Mouse (Mus musculus) cerebellum, adult 2 months (tissue): ENCODE data around the gene Cbfa2t3. TPM values are rescaled to one million over a fixed set of nuclear protein-coding genes. Genes with fewer than 3 reads are reported as not detected.

ENCODE experiments used
- DNase-seq, 2 experiments: peaks; one replicate each; pipeline ENCODE4 v3.0.0; 2021
- H3K27ac ChIP-seq: fragments of 200-500 bp; 2 replicates; pipeline ENCODE4 v1.5.1; 2012; ENCODE audit warnings: low read length, control low read depth, inconsistent platforms; ENCODE audit not compliant: insufficient read depth
- H3K27me3 ChIP-seq: fragments of 200-500 bp; 2 replicates; pipeline ENCODE4 v1.6.1; 2012; ENCODE audit warnings: inconsistent platforms, mild to moderate bottlenecking, low read length, moderate library complexity; ENCODE audit not compliant: control insufficient read depth, insufficient read depth
- H3K4me1 ChIP-seq: fragments of 200-500 bp; 2 replicates; pipeline ENCODE4 v1.6.1; 2011; ENCODE audit warnings: low read length; ENCODE audit not compliant: control insufficient read depth, insufficient read depth
- H3K4me3 ChIP-seq: fragments of 200-500 bp; replicated peaks from 2 replicates; pipeline ENCODE3; 2011; ENCODE audit warnings: mild to moderate bottlenecking, low read depth, low read length, control low read depth; ENCODE audit not compliant: insufficient read depth
- CTCF ChIP-seq: fragments of 200-500 bp; IDR thresholded peaks from 2 replicates; pipeline ENCODE4 v1.5.1; 2011; ENCODE audit warnings: low read depth, mild to moderate bottlenecking, control low read depth, low read length, moderate library complexity, borderline replicate concordance; ENCODE audit not compliant: insufficient read depth
- POLR2A ChIP-seq: fragments of 200-500 bp; IDR thresholded peaks from 2 replicates; pipeline ENCODE4 v1.6.1; 2011; ENCODE audit warnings: low read length, control low read depth, borderline replicate concordance; ENCODE audit not compliant: insufficient read depth
- WGBS: fragments of 180-500 bp; shearing (Covaris S2); methylation state at CpG from one replicate; pipeline ENCODE4 v1.1.7; 2018; 5-methylcytosine and 5-hydroxymethylcytosine counted together
- polyA plus RNA-seq: library from polyadenylated mRNA; depleted of rRNA; stranded (reverse); fragments of >200 nt; gene quantifications from 2 replicates; pipeline ENCODE4 v1.2.3, GENCODE M21; 2012

Cbfa2t3 gene
- polyA plus RNA-seq, 1 experiment, result 17.7 TPM

- 1% methylated on average over 55 of the region's 57 CpGs for WGBS
- Histone ChIP-seq H3K27ac (peak within 1 kb of the TSS; percentile 93), H3K27me3 (no peaks in the 10 kb centered on the region), H3K4me1 (peaks cover 6% of the 10 kb centered on the region; the same call in 1 of the 2 replicates), H3K4me3 (peak within 1 kb of the TSS; percentile 89)
- TF ChIP-seq POLR2A, result peak; percentile 87
- no peak for TF ChIP-seq CTCF
- DNase-seq, result peak; percentile 96
These were observed 87.4 kb downstream of the Cbfa2t3 start, which contains the start of the genes Galns and Trappc2l for GRCm38 (mm10) chr8:122611295-122612133. Galns (minus strand) TSS chr8:122611463. Trappc2l (plus strand) TSS chr8:122611640.

DNA sequence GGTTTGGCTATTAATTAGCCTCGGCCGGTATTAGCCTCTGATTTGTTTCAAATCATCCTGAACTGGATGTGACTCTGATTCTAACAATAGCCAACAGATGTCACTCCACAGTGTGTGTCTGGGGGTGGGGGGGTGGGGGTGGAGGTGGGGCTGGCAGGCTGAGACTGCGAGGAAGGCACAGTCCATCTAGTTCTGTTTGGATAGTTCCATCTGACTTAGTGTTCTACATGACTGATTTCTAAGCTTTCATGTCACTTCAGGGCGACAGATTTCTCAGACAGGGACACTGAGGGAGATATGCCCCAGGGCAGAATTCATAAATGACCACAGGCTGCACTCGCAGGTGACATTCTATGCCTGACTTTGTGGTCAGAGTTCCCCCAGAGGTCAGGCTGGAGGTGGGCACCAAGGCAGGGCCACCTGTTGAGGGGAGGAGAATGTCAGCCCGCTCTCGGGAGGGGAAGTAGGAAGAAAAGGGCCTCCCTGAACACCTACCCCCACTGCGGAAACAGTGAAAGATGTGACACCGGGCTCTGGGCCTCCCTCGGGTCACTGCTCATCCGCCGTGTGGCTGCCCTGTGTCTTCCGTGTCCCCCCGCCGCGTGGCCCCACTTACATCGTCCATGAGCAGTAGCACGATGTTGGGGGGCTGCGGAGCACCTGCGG, 88.2 kb downstream of the Cbfa2t3 start:
- 2% methylated on average over 20 of the region's 20 CpGs for WGBS
- peak overlapping the region; percentile 82 for H3K4me3 ChIP-seq
- peaks cover 6% of the 10 kb centered on the region; the same call in 1 of the 2 replicates for H3K4me1 ChIP-seq
- TF ChIP-seq CTCF (no peak), POLR2A (no peak)
- no peak for DNase-seq
- H3K27me3 ChIP-seq, result no peaks in the 10 kb centered on the region
- peak overlapping the region; percentile 76 for H3K27ac ChIP-seq

DNA sequence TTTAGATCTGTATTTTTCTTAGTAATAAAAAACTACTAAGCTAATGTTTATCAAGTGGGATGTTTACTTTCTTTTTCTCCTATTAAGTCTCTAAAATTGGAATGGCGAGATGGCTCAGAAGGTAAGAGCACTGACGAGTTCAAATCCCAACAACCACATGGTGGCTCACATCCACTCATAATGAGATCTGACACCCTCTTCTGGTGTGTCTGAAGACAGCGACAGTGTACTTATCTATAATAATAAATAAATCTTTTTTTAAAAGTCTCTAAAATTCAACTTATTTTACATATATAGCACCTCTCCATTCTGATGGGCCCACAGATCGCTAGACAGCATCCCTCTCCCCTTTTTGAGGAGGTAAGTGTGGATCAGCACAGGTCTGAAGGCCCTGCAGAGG, 88.7 kb downstream of the Cbfa2t3 start:
- WGBS, result 48% methylated on average over 4 of the region's 4 CpGs
- Histone ChIP-seq H3K4me3 (peak overlapping the region; percentile 36), H3K4me1 (peaks cover 6% of the 10 kb centered on the region; the same call in 1 of the 2 replicates), H3K27ac (no peak overlapping the region), H3K27me3 (no peaks in the 10 kb centered on the region)
- DNase-seq, result no peak
- TF ChIP-seq POLR2A (no peak), CTCF (no peak)

DNA sequence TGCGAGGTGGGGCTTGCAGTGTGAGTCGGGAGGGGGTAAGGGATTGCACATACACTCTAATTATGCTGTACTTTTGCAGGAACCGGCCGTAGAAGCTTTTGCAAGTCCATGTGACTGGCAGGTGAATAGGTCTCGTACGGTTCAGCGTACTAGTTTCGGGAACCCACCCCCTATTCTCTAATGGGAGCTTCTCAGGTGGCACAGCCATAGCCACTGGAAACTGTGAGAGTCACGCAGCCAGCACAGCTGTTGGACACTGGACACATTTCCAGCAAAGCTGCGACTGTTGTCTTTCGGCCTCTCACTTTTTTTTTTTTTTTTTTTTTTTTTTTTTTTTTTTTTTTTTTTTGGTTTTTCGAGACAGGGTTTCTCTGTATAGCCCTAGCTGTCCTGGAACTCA, 92.1 kb downstream of the Cbfa2t3 start:
- TF ChIP-seq POLR2A (no peak), CTCF (no peak)
- WGBS, result 91% methylated on average over 11 of the region's 12 CpGs

DNA sequence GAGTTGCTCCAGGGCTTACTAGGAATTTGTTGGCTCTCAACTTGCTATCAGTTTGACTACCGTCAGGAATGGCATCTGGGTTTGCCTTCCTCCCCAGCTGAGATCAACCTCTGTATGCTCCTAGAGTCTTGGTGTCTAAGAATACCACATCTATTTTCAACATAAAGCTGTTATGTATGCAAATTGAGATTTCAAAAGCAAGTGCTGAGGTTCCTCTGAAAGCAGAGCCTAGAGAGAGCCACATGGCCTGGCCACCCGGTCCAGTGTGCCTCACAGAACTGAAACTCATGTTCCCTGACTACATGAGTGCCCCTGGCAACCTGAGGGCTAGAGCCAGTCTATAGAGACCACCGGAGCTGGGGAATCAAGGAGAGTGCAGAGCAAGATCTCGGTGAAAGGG, 93.5 kb downstream of the Cbfa2t3 start:
- no peak overlapping the region for H3K27ac ChIP-seq
- no peak overlapping the region for H3K4me3 ChIP-seq
- no peak for DNase-seq
- no peaks in the 10 kb centered on the region for H3K27me3 ChIP-seq
- H3K4me1 ChIP-seq, result no peaks in the 10 kb centered on the region
- TF ChIP-seq POLR2A (no peak), CTCF (no peak)
- 78% methylated on average over 4 of the region's 4 CpGs for WGBS

More for the DNA sequence above, 92.1 kb downstream of the Cbfa2t3 start:
- no peak for DNase-seq
- Histone ChIP-seq H3K27ac (no peak overlapping the region), H3K4me1 (no peaks in the 10 kb centered on the region), H3K27me3 (no peaks in the 10 kb centered on the region), H3K4me3 (no peak overlapping the region)

DNA sequence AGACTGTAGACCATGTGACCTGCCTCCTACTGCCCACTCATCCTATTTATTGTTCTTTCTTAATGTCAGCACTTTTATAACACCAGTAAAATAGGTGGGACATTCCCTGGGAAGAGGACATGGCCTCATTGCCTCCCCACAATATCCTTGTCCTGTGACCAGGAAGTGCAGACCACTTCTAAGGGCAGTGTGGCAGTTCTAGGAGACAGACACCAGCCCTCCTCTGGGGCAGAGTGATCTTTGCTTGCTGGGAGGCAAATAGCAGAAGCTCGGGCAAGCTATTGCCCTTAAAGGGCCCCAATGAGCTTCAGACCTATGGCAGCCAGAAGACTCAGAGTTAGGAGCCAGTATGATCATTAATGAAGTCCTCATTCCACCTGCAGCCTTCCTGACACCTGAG, 94.3 kb downstream of the Cbfa2t3 start:
- WGBS, result 83% methylated on average over 1 of the region's 1 CpGs
- no peak for TF ChIP-seq POLR2A
- no peak for TF ChIP-seq CTCF
- DNase-seq, result no peak

GRCm38 (mm10) chr8:122600666-122601065, 98.2 kb downstream of the Cbfa2t3 start:
- TF ChIP-seq CTCF (no peak), POLR2A (no peak)
- no peaks in the 10 kb centered on the region for H3K4me1 ChIP-seq
- no peak overlapping the region for H3K27ac ChIP-seq

More for the DNA sequence above, 94.3 kb downstream of the Cbfa2t3 start:
- Histone ChIP-seq H3K4me1 (no peaks in the 10 kb centered on the region), H3K27me3 (no peaks in the 10 kb centered on the region), H3K4me3 (no peak overlapping the region), H3K27ac (no peak overlapping the region)

DNA sequence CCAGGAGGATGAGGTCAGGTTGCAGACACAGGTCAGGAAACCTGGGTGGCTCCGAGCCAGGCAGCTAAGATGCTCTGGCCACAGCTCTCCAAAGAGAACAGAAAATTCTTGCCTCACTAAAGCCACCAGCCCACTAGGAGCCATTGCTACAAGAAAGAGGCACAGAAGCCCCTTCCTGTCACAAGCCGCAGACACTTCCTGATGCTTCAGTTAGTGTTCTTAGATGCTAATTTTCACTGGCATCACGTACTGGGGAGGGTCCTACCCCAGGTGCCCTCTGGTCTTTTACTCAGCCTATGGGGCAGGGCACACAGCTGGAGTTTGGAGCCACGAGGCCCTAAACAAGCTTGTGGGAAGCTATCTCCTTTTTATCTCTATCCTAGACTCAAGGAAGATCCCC, 102.9 kb downstream of the Cbfa2t3 start:
- Histone ChIP-seq H3K27ac (no peak overlapping the region), H3K4me3 (no peak overlapping the region), H3K27me3 (no peaks in the 10 kb centered on the region), H3K4me1 (peaks cover 16% of the 10 kb centered on the region)
- 64% methylated on average over 4 of the region's 4 CpGs for WGBS
- no peak for DNase-seq
- no peak for TF ChIP-seq POLR2A
- no peak for TF ChIP-seq CTCF

More at GRCm38 (mm10) chr8:122600666-122601065, 98.2 kb downstream of the Cbfa2t3 start:
- H3K4me3 ChIP-seq, result no peak overlapping the region
- no peak for DNase-seq
- no peaks in the 10 kb centered on the region for H3K27me3 ChIP-seq
- 75% methylated on average over 9 of the region's 9 CpGs for WGBS
